Mouse (Mus musculus) cerebellum, adult 11 months (tissue): ENCODE results near the gene Onecut1.

Source experiments
- DNase-seq: peaks from one replicate; pipeline ENCODE4 v3.0.0; 2022

Onecut1 gene

GRCm38 (mm10) chr9:74861561-74861980 lies at the start of gene Onecut1:
TSS of gene Onecut1 (plus strand) at chr9:74861921.
- DNase-seq: no peak

GRCm38 (mm10) chr9:74819736-74820511 lies 41.8 kb upstream of the Onecut1 start:
- DNase-seq: no peak

- no peak for DNase-seq
Observed at GRCm38 (mm10) chr9:74825102-74825501, 36.6 kb upstream of the Onecut1 start.

- no peak for DNase-seq
Observed at GRCm38 (mm10) chr9:74829206-74829605, 32.5 kb upstream of the Onecut1 start.

- no peak for DNase-seq
Observed at GRCm38 (mm10) chr9:74842890-74843289, 18.8 kb upstream of the Onecut1 start.

GRCm38 (mm10) chr9:74846867-74847830 lies 14.6 kb upstream of the Onecut1 start:
- no peak for DNase-seq

- no peak for DNase-seq
Observed at GRCm38 (mm10) chr9:74848411-74849194, 13.1 kb upstream of the Onecut1 start.

- no peak for DNase-seq
Observed at GRCm38 (mm10) chr9:74849195-74849978, 12.3 kb upstream of the Onecut1 start.

- DNase-seq: no peak
Observed at GRCm38 (mm10) chr9:74849979-74850780, 11.5 kb upstream of the Onecut1 start.

GRCm38 (mm10) chr9:74850781-74851145 lies 11.0 kb upstream of the Onecut1 start:
- no peak for DNase-seq

GRCm38 (mm10) chr9:74851601-74852000 lies 10.1 kb upstream of the Onecut1 start:
- DNase-seq: no peak

- no peak for DNase-seq
Observed at GRCm38 (mm10) chr9:74852361-74852760, 9.4 kb upstream of the Onecut1 start.

GRCm38 (mm10) chr9:74853191-74854072 lies 8.3 kb upstream of the Onecut1 start:
- DNase-seq: no peak

GRCm38 (mm10) chr9:74854073-74854591 lies 7.6 kb upstream of the Onecut1 start:
- DNase-seq: no peak

GRCm38 (mm10) chr9:74855446-74855845 lies 6.3 kb upstream of the Onecut1 start:
- DNase-seq: no peak

GRCm38 (mm10) chr9:74856578-74857507 lies 4.9 kb upstream of the Onecut1 start:
- DNase-seq: no peak

GRCm38 (mm10) chr9:74857508-74857840 lies 4.2 kb upstream of the Onecut1 start:
- DNase-seq: no peak

- DNase-seq: no peak
Observed at GRCm38 (mm10) chr9:74858111-74858510, 3.6 kb upstream of the Onecut1 start.

- DNase-seq: no peak
Observed at GRCm38 (mm10) chr9:74860461-74860860, 1.3 kb upstream of the Onecut1 start.
